Mouse (Mus musculus) thymus, adult 2 months (tissue): ENCODE measurements around the gene Dhrs4. TPM values are rescaled to one million over a fixed set of nuclear protein-coding genes. Genes with fewer than 3 reads are reported as not detected.

Experiments
- DNase-seq: peaks from one replicate; pipeline ENCODE4 v3.0.0; 2021
- H3K27ac ChIP-seq: fragments of 200-500 bp; 2 replicates; pipeline ENCODE4 v1.5.1; 2012; ENCODE audit warnings: low read length, control low read depth; ENCODE audit not compliant: control insufficient read depth, insufficient read depth
- H3K27me3 ChIP-seq: fragments of 200-500 bp; 2 replicates; pipeline ENCODE4 v1.6.1; 2012; ENCODE audit warnings: mild to moderate bottlenecking, low read length, moderate library complexity, mixed read lengths; ENCODE audit not compliant: control insufficient read depth, insufficient read depth
- H3K36me3 ChIP-seq: fragments of 200-500 bp; 2 replicates; pipeline ENCODE4 v1.6.1; 2012; ENCODE audit warnings: mild to moderate bottlenecking, low read length, moderate library complexity; ENCODE audit not compliant: control insufficient read depth, insufficient read depth
- H3K4me1 ChIP-seq: fragments of 200-500 bp; replicated peaks from 2 replicates; pipeline ENCODE4 v1.6.1; 2012; ENCODE audit warnings: low read length; ENCODE audit not compliant: control insufficient read depth, insufficient read depth
- H3K4me3 ChIP-seq: fragments of 200-500 bp; 2 replicates; pipeline ENCODE4 v1.5.1; 2012; ENCODE audit warnings: mild to moderate bottlenecking, low read length, control low read depth, moderate library complexity; ENCODE audit not compliant: control insufficient read depth, insufficient read depth
- CTCF ChIP-seq: fragments of 200-500 bp; IDR thresholded peaks from 2 replicates; pipeline ENCODE4 v1.5.1; 2012; ENCODE audit warnings: mild to moderate bottlenecking, control low read depth, low read length, moderate library complexity, borderline replicate concordance; ENCODE audit not compliant: control insufficient read depth, poor library complexity, insufficient read depth; ENCODE audit errors: extremely low read depth
- POLR2A ChIP-seq: fragments of 200-500 bp; IDR thresholded peaks from 2 replicates; pipeline ENCODE4 v1.6.1; 2012; ENCODE audit warnings: mild to moderate bottlenecking, low read length, control low read depth, moderate library complexity; ENCODE audit not compliant: control insufficient read depth, poor library complexity, insufficient read depth; ENCODE audit errors: extremely low read depth
- WGBS: fragments of 180-500 bp; shearing (Covaris S2); methylation state at CpG from one replicate; pipeline ENCODE4 v1.1.7; 2018; 5-methylcytosine and 5-hydroxymethylcytosine counted together
- polyA plus RNA-seq: library from polyadenylated mRNA; depleted of rRNA; stranded (reverse); fragments of >200 nt; gene quantifications from 2 replicates; pipeline ENCODE4 v1.2.3, GENCODE M21; 2012

Dhrs4 gene
- polyA plus RNA-seq, 1 experiment = 46.8 TPM

DNA sequence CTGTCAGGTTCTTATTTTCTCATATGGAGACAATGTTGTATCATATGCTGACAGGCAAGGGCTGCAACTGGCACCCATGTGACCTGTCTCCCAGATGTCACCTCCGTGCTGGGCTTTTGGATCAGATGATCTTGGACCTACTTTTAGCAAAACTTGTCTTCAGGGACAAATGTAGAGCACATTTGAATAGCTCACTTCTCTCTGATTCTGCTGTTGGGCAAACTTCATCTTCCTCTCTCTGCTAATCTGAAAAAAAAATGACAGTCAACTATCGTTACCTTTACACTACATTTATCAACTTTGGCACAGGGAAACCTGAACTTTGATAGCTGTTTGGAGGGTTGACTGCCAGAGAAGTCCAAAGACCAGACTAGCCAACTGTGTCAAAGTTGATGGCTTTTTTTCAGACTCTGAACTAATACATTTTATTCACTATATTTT is 10.2 kb upstream of the Dhrs4 start:
- Histone ChIP-seq H3K4me3 (no peak overlapping the region), H3K27me3 (no peaks in the 10 kb centered on the region; the same call in 1 of the 2 replicates), H3K4me1 (no peaks in the 10 kb centered on the region), H3K36me3 (no peaks in the 10 kb centered on the region), H3K27ac (no peak overlapping the region)
- DNase-seq = no peak
- WGBS = 93% methylated on average over 2 of the region's 2 CpGs
- no peak for TF ChIP-seq POLR2A

DNA sequence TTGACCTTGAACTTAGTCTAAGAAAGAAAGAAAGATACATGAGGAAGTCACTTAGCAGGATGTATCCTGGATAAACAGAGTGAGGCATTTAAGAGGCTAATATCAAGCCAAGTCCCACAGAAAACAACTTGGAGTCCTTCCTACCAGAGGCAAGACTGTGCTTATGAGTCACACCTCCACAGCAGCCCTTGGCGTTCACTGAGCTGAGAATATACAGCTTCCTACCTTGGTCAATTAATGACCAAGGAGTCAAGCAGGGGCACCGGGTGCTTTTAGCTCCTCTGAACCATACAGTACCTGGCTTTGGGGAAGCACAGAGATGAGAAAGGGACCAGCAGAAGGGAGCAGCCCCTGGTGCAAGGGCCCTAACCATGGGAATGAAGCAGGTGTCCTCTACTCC is 9.5 kb upstream of the Dhrs4 start:
- no peak for DNase-seq
- Histone ChIP-seq H3K4me3 (no peak overlapping the region), H3K36me3 (no peaks in the 10 kb centered on the region), H3K27me3 (no peaks in the 10 kb centered on the region; the same call in 1 of the 2 replicates), H3K4me1 (no peaks in the 10 kb centered on the region), H3K27ac (no peak overlapping the region)
- WGBS = 89% methylated on average over 2 of the region's 2 CpGs
- TF ChIP-seq POLR2A (no peak), CTCF (no peak)

DNA sequence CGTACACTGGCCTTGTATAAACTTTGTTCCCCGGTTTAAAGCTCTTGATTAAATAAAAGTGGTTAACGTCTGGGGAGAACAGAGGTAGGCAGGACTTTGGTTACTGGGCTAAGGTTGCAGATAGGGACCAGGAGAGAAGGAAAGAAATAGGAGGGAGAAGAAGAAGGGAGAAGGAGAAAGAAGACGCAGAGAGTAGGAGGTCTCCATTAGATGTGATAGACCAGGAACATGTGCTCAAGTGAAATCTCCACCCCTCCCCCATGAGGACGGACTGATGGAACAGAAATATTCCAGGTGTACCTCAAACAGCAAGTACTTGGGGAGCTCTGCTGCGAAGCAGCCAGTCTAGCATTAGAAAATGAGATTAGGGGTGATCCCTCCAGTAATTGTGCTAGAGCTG is 8.7 kb upstream of the Dhrs4 start:
- WGBS = 98% methylated on average over 6 of the region's 6 CpGs
- H3K27me3 ChIP-seq = no peaks in the 10 kb centered on the region; the same call in 1 of the 2 replicates

DNA sequence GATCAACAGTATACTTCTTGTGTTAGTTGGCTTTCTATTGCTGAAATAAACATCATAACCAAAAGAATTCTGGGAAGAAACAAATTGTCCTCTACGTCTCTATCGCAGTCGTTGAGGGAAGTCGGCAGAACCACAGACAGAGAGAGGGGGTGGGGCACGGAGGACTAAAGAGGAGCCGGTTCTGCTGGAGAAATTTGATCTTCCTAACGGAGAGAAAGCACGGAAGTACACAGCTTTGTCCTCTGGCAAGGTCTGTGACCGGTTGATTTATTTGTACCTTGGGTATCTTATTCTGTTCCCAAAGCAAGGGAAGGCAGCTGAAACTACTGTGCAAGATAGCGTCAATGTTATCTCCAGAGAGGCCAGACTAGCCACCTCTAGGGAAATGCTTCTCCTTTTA is 7.8 kb upstream of the Dhrs4 start:
- TF ChIP-seq CTCF = no peak
- TF ChIP-seq POLR2A = no peak
- Histone ChIP-seq H3K4me3 (no peak overlapping the region), H3K36me3 (no peaks in the 10 kb centered on the region), H3K27ac (no peak overlapping the region), H3K4me1 (no peaks in the 10 kb centered on the region), H3K27me3 (no peaks in the 10 kb centered on the region; the same call in 1 of the 2 replicates)
- no peak for DNase-seq
- 7% methylated on average over 10 of the region's 10 CpGs for WGBS

More for the DNA sequence above, 8.7 kb upstream of the Dhrs4 start:
- Histone ChIP-seq H3K27ac (no peak overlapping the region), H3K4me3 (no peak overlapping the region), H3K4me1 (no peaks in the 10 kb centered on the region), H3K36me3 (no peaks in the 10 kb centered on the region)
- DNase-seq = no peak
- no peak for TF ChIP-seq CTCF
- TF ChIP-seq POLR2A = no peak

DNA sequence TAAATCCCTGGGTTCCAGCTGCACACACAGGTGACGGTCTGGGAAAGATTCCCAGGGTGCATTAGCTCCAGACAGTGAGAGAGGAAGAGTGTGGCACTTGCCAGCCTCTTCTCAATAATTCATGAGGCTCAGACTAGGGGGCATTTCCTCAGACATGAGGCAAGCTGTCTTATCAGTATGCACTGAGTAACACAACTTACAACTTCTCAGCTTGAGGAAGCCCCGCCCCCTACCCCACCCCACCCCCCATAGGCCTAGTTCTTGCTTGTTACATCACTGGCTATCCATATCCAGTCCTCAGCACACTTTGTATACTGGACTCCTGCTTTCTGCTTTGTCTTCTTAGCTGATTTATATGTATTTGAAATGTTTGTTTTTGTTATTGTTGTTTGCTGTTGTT is 2.9 kb upstream of the Dhrs4 start:
- Histone ChIP-seq H3K36me3 (no peaks in the 10 kb centered on the region), H3K4me3 (no peak overlapping the region), H3K27me3 (no peaks in the 10 kb centered on the region; the same call in 1 of the 2 replicates), H3K27ac (no peak overlapping the region), H3K4me1 (no peaks in the 10 kb centered on the region)
- TF ChIP-seq POLR2A (no peak), CTCF (no peak)
- WGBS = 89% methylated on average over 2 of the region's 2 CpGs
- no peak for DNase-seq

DNA sequence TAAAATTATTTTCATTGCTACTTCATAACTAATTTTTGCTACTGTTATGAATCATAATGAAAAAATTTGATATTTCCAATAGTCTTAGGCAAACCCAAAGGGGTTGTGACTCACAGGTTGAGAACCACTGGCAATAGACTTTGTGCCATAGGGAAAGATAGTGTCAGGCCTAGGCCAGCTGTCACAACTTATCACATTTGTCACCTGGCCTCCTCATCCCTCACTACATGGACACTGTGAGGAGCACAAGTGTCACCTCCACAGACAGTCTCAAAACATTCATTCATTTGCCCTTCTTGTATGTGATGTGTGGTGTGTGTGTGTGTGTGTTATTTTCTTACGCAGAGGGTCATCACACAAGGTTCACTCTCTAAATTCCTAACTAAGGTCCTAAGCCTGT is 1.1 kb upstream of the Dhrs4 start:
- H3K36me3 ChIP-seq = no peaks in the 10 kb centered on the region
- H3K27me3 ChIP-seq = no peaks in the 10 kb centered on the region
- H3K4me1 ChIP-seq = no peaks in the 10 kb centered on the region
- H3K4me3 ChIP-seq = no peak overlapping the region
- TF ChIP-seq CTCF (no peak), POLR2A (no peak)
- DNase-seq = no peak
- no peak overlapping the region for H3K27ac ChIP-seq
- WGBS = 100% methylated on average over 1 of the region's 1 CpGs

DNA sequence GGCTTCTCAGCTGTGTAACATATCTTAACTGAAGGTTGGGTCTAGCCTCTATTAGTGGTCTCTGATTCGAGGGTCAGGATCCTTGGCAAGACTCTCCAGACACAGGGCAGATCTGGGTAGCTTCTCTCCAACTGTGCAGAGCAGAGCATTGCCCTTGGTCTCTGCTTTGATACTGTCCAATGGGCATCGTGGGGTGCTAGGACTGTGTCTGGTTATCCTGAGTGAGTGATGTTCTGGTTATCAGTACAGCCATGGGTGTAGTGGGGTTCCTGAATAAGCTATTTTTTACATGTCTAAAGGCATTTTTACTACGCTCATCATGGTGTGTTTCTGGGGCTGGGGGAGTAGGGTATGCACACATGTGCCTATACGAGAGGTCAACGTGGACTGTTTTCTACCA is 729 bp upstream of the Dhrs4 start:
- DNase-seq = no peak
- H3K27ac ChIP-seq = no peak overlapping the region
- H3K4me1 ChIP-seq = no peaks in the 10 kb centered on the region
- no peaks in the 10 kb centered on the region for H3K36me3 ChIP-seq
- whole genome bisulfite sequencing = 93% methylated on average over 5 of the region's 5 CpGs
- no peaks in the 10 kb centered on the region for H3K27me3 ChIP-seq
- H3K4me3 ChIP-seq = no peak overlapping the region
- no peak for TF ChIP-seq CTCF
- no peak for TF ChIP-seq POLR2A
